Mouse (Mus musculus) CD4-positive, CD25-positive, alpha-beta regulatory T cell, adult 4 months (primary cell): Measurements from ENCODE around the gene Zfp457. TPM values are rescaled to one million over a fixed set of nuclear protein-coding genes. Genes with fewer than 3 reads are reported as not detected.
A peak's percentile ranks its signal among the peaks of the same experiment; 100 is the strongest.

ENCODE experiments used
- ATAC-seq: one replicate; pipeline ENCODE4 v1.8.0; 2017
- polyA plus RNA-seq, 2 experiments: library from polyadenylated mRNA; unstranded; fragments of 100-300 nt; shearing (Covaris generic); gene quantifications; one replicate each; pipeline ENCODE4 v1.2.1; 2017

Zfp457 gene
- polyA plus RNA-seq: 1 to 10 TPM in 1 of 2 experiments, under 1 TPM in 1; 0.72 to 1.5 TPM

GRCm38 (mm10) chr13:67305822-67306672 lies at the start of gene Zfp457:
Gene Zfp457 (minus strand): TSS chr13:67306485.
- ATAC-seq: peak; percentile 97

GRCm38 (mm10) chr13:67351854-67352253 lies 45.6 kb upstream of the Zfp457 start:
- ATAC-seq: no peak

- no peak for ATAC-seq
These were observed 37.1 kb upstream of the Zfp457 start for GRCm38 (mm10) chr13:67343422-67343821.

- peak; percentile 27 for ATAC-seq
These were observed 26.6 kb upstream of the Zfp457 start for GRCm38 (mm10) chr13:67332877-67333276.

GRCm38 (mm10) chr13:67332019-67332724 lies 25.9 kb upstream of the Zfp457 start, which contains the start of gene Zfp595:
Gene Zfp595 (minus strand): TSS chr13:67332570.
- ATAC-seq: peak; percentile 96

- ATAC-seq: peak; percentile 15
These were observed 433 bp upstream of the Zfp457 start for GRCm38 (mm10) chr13:67306718-67307117.

- ATAC-seq: no peak
These were observed 28.0 kb downstream of the Zfp457 start, which contains the start of gene Zfp458 for GRCm38 (mm10) chr13:67278314-67278713. Gene Zfp458 (minus strand): TSS chr13:67278466.

- peak; percentile 42 for ATAC-seq
These were observed 36.8 kb downstream of the Zfp457 start for GRCm38 (mm10) chr13:67269383-67270065.

GRCm38 (mm10) chr13:67268568-67269369 lies 37.5 kb downstream of the Zfp457 start:
- peak; percentile 98 for ATAC-seq

Other genes with a start within 250 kb of the Zfp457 start
- 10 to 100 TPM in 1 of 2 experiments, 1 to 10 TPM in 1; 9.5 to 10.5 TPM for gene Zfp712, start 245.3 kb downstream of the Zfp457 start, polyA plus RNA-seq
- 1 to 10 TPM; 6.7 to 8.1 TPM for gene Zfp708, start 208.5 kb downstream of the Zfp457 start, polyA plus RNA-seq
- gene Gm28557, start 197.9 kb downstream of the Zfp457 start, polyA plus RNA-seq: 1 to 10 TPM; 2.2 to 5.6 TPM
- gene Rslcan18, start 190.2 kb downstream of the Zfp457 start, polyA plus RNA-seq: under 1 TPM; 0.24 to 0.37 TPM
- gene Zfp759, start 184.8 kb downstream of the Zfp457 start, polyA plus RNA-seq: 1 to 10 TPM; 2.7 to 3.2 TPM
- gene Rsl1, start 133.3 kb downstream of the Zfp457 start, polyA plus RNA-seq: 10 to 100 TPM; 22.0 to 28.0 TPM
- gene Zfp455, start 112.0 kb downstream of the Zfp457 start, polyA plus RNA-seq: 1 to 10 TPM; 4.3 to 6.5 TPM
- 1 to 10 TPM in 1 of 2 experiments, under 1 TPM in 1; 0.96 to 1.5 TPM for gene Zfp458, start 28.0 kb downstream of the Zfp457 start, polyA plus RNA-seq
- 1 to 10 TPM; 6.9 to 7.7 TPM for gene Zfp595, start 26.1 kb upstream of the Zfp457 start, polyA plus RNA-seq
- gene Gm28044, start 54.1 kb upstream of the Zfp457 start, polyA plus RNA-seq: 1 to 10 TPM in 1 of 2 experiments, not detected in 1; 2.0 TPM
- 1 to 10 TPM; 2.4 to 2.7 TPM for gene Zfp953, start 54.1 kb upstream of the Zfp457 start, polyA plus RNA-seq
- 1 to 10 TPM; 1.0 to 1.1 TPM for gene Gm28041, start 69.2 kb upstream of the Zfp457 start, polyA plus RNA-seq
- gene Zfp456, start 69.3 kb upstream of the Zfp457 start, polyA plus RNA-seq: 1 to 10 TPM; 4.2 to 7.7 TPM
- gene Zfp429, start 93.3 kb upstream of the Zfp457 start, polyA plus RNA-seq: 10 to 100 TPM; 21.8 to 24.6 TPM
- gene Zfp459, start 114.9 kb upstream of the Zfp457 start, polyA plus RNA-seq: 1 to 10 TPM; 2.3 to 2.4 TPM
- gene Zfp874a, start 145.1 kb upstream of the Zfp457 start, polyA plus RNA-seq: 10 to 100 TPM; 14.1 to 19.7 TPM
- 10 to 100 TPM; 15.5 TPM for gene Zfp874b, start 177.8 kb upstream of the Zfp457 start, polyA plus RNA-seq
- gene Zfp58, start 194.1 kb upstream of the Zfp457 start, polyA plus RNA-seq: 10 to 100 TPM; 18.0 to 18.7 TPM
- 1 to 10 TPM; 1.0 to 2.2 TPM for gene Gm26965, start 219.7 kb upstream of the Zfp457 start, polyA plus RNA-seq
- gene Zfp87, start 219.7 kb upstream of the Zfp457 start, polyA plus RNA-seq: 10 to 100 TPM; 53.6 to 54.3 TPM
- 10 to 100 TPM; 19.6 TPM for gene Zfp748, start 247.3 kb upstream of the Zfp457 start, polyA plus RNA-seq